In the genomic region with DNA sequence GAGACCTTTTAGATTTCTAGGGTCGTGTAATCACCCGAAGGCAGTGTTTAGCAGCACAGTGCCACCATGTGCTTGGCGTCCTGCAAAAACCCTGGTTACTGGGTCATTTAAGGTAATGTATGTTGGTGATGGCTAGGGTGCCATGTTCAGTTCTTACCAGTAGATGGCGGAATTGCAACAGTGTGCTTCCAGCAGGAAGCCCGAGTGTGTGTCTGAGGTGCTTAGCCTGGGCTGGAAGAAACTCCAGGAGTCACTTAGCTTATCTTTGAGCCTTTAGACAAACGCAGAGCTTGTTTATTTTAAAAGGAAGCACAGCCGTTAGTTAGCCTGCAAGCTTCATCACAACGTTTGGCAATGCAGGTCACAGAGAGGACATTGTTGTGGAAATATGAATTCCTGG, we compare ENCODE assay signal across 8 mouse cellular contexts. TPM values are rescaled to one million over a fixed set of nuclear protein-coding genes. Genes with fewer than 3 reads are reported as not detected.
A peak's percentile ranks its signal among the peaks of the same experiment; 100 is the strongest.
DNase-seq lines count a peak whose midpoint lies in the region; ATAC-seq lines count a peak whose summit lies in the region.

No protein-coding gene starts in this region.

- peaks cover 14% of the 10 kb centered on the region; the same call in 1 of the 2 replicates for H3K9me3 ChIP-seq in hindbrain, embryonic 14.5 days (ENCODE audit: control insufficient read depth, low read length)

- no peaks in the 10 kb centered on the region for H3K36me3 ChIP-seq in hindbrain, embryonic 14.5 days (replicated peaks; ENCODE audit: control insufficient read depth, insufficient read depth)

- no peaks in the 10 kb centered on the region for H3K27me3 ChIP-seq in hindbrain, embryonic 14.5 days (ENCODE audit: control insufficient read depth, insufficient read depth, low read length)

- no peak overlapping the region for H3K27ac ChIP-seq in hindbrain, embryonic 14.5 days

- no peak overlapping the region for H3K9ac ChIP-seq in hindbrain, embryonic 14.5 days

- peak; percentile 88 for DNase-seq in ZHBTc4 (ENCODE audit: low read depth, low spot score)
- DNase-seq in cerebellum, adult 9-10 months, result peak; percentile 86
- peak; percentile 72 to 79 for DNase-seq in frontal cortex, postnatal 14 days (ENCODE audit: low spot score in 2 of 2)
- peak; percentile 92 for DNase-seq in hindbrain, embryonic 14.5 days (ENCODE audit: low spot score)
- DNase-seq in layer of hippocampus, postnatal 14 days (ENCODE audit: low spot score in 2 of 2), result peak; percentile 81 to 88
- DNase-seq in lung, postnatal 10 days, result peak; percentile 93
- peak; percentile 89 to 90 for DNase-seq in right cerebral cortex, postnatal 10 days (ENCODE audit: low spot score in 2 of 2)
- peak; percentile 63 to 74 for DNase-seq in urinary bladder, postnatal 4 days (ENCODE audit: low spot score in 2 of 2)

- 2% methylated on average over 8 of the region's 8 CpGs for WGBS in hindbrain, embryonic 14.5 days

- ATAC-seq in hindbrain, embryonic 14.5 days (ENCODE audit: low FRiP score), result 0 out of 2 replicates have a peak, but pooled peaks have one; percentile 69

- no peaks in the 10 kb centered on the region for H3K4me1 ChIP-seq in hindbrain, embryonic 14.5 days (replicated peaks; ENCODE audit: control insufficient read depth, insufficient read depth, low read length)

- H3K4me2 ChIP-seq in hindbrain, embryonic 14.5 days (replicated peaks), result no peak overlapping the region

- H3K4me3 ChIP-seq in hindbrain, embryonic 14.5 days (replicated peaks; ENCODE audit: low read length), result no peak overlapping the region

RNA-seq across cellular contexts. Expression of a gene that starts 17.7 kb away (rescaled TPM):
- 0.43 and 0.68 TPM in 2 replicates for polyA plus RNA-seq in hindbrain, embryonic 14.5 days (2014; fragmentation: Nextera tagmentation; extraction: Ambion mirVana)
- total RNA-seq in layer of hippocampus, postnatal 14 days (2021), result 1 to 10 TPM; 2.1 to 2.5 TPM

RNA-seq across cellular contexts. Expression of a gene that starts 39.7 kb away (rescaled TPM):
- 2.4 and 3.0 TPM in 2 replicates for polyA plus RNA-seq in hindbrain, embryonic 14.5 days (2014; fragmentation: Nextera tagmentation; extraction: Ambion mirVana)
- total RNA-seq in layer of hippocampus, postnatal 14 days (2021), result 1 to 10 TPM; 3.6 to 4.9 TPM

RNA-seq across cellular contexts. Expression of a gene that starts 39.7 kb away (rescaled TPM):
- 44.4 and 46.9 TPM in 2 replicates for polyA plus RNA-seq in hindbrain, embryonic 14.5 days (2014; fragmentation: Nextera tagmentation; extraction: Ambion mirVana)
- total RNA-seq in layer of hippocampus, postnatal 14 days (2021), result 10 to 100 TPM; 64.6 to 65.4 TPM
